Mouse (Mus musculus) hindbrain, embryonic 16.5 days (tissue): ENCODE measurements at regions not wholly inside any gene's neighbourhood (a gene's known extent, or its start where the extent isn't known, plus 50 kb on each side); places are given as distances from the start of the nearest gene placed in this dataset.
A peak's percentile ranks its signal among the peaks of the same experiment; 100 is the strongest.

Experiments used
- ATAC-seq: fragments of 200-750 bp; cut with Nextera tagmentation; 2 replicates; pipeline ENCODE4 v1.8.0; 2017; ENCODE audit warnings: moderate TSS enrichment, moderate library complexity
- H3K27ac ChIP-seq: fragments of 300-500 bp; sonication (generic); 2 replicates; pipeline ENCODE4 v1.5.1; 2014; ENCODE audit warnings: low read depth, mild to moderate bottlenecking, control low read depth, low read length, moderate library complexity
- H3K27me3 ChIP-seq: fragments of 300-500 bp; sonication (generic); replicated peaks from 2 replicates; pipeline ENCODE4 v1.6.1; 2014; ENCODE audit warnings: low read length; ENCODE audit not compliant: control insufficient read depth, insufficient read depth
- H3K36me3 ChIP-seq: fragments of 300-500 bp; sonication (generic); 2 replicates; pipeline ENCODE4 v1.6.1; 2014; ENCODE audit warnings: mild to moderate bottlenecking, low read length, moderate library complexity, mixed read lengths; ENCODE audit not compliant: control insufficient read depth, insufficient read depth
- H3K4me1 ChIP-seq: fragments of 300-500 bp; sonication (generic); 2 replicates; pipeline ENCODE4 v1.6.1; 2014; ENCODE audit warnings: low read depth, low read length; ENCODE audit not compliant: control insufficient read depth, insufficient read depth
- H3K4me2 ChIP-seq: fragments of 300-500 bp; sonication (generic); 2 replicates; pipeline ENCODE4 v1.6.1; 2014; ENCODE audit warnings: mild to moderate bottlenecking, low read length, control low read depth, moderate library complexity
- H3K4me3 ChIP-seq: fragments of 300-500 bp; sonication (generic); 2 replicates; pipeline ENCODE4 v1.5.1; 2014; ENCODE audit warnings: mild to moderate bottlenecking, low read length, control low read depth, moderate library complexity
- H3K9ac ChIP-seq: fragments of 300-500 bp; sonication (generic); 2 replicates; pipeline ENCODE4 v1.6.1; 2014; ENCODE audit warnings: low read depth, mild to moderate bottlenecking, control low read depth, low read length, moderate library complexity
- H3K9me3 ChIP-seq: fragments of 300-500 bp; sonication (generic); 2 replicates; pipeline ENCODE4 v1.6.1; 2014; ENCODE audit warnings: mild to moderate bottlenecking, low read length, moderate library complexity; ENCODE audit not compliant: control insufficient read depth
- WGBS: fragments of 180-500 bp; shearing (Covaris S2); extraction: QIAGEN DNeasy Blood & Tissue Kit; methylation state at CpG from one replicate; pipeline ENCODE4 v1.1.7; 2014; 5-methylcytosine and 5-hydroxymethylcytosine counted together

GRCm38 (mm10) chr15:97545034-97545433 lies 160.6 kb downstream of the Rpap3 start:
- no peak overlapping the region for H3K4me2 ChIP-seq
- H3K9ac ChIP-seq, result no peak overlapping the region
- no peaks in the 10 kb centered on the region; the same call in 1 of the 2 replicates for H3K9me3 ChIP-seq
- no peaks in the 10 kb centered on the region for H3K4me1 ChIP-seq
- no peak for ATAC-seq
- H3K4me3 ChIP-seq, result no peak overlapping the region
- H3K27ac ChIP-seq, result no peak overlapping the region
- no peaks in the 10 kb centered on the region for H3K27me3 ChIP-seq
- WGBS, result 88% methylated on average over 11 of the region's 11 CpGs
- H3K36me3 ChIP-seq, result no peaks in the 10 kb centered on the region

DNA sequence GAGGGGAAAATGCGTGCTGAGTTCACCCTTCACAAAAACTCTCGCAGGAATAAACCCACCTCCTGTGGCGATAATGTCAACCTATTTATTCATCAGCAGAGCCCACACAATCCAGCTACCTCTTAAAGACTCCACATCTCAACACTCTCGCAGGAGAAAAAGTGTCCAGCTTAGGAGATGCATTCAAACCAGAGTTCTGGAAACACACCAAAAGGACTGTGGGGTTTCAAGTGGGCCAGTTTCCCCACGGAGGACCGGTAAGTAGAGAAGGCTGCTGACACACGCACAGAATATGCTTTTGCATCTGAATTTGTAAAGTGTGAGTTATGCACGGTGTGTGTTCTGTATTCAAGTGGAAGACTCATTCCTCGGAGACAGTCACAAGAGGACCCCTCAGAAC lies 164.0 kb downstream of the Rpap3 start:
- no peak overlapping the region for H3K27ac ChIP-seq
- ATAC-seq, result no peak
- H3K27me3 ChIP-seq, result no peaks in the 10 kb centered on the region
- H3K36me3 ChIP-seq, result no peaks in the 10 kb centered on the region
- WGBS, result 64% methylated on average over 9 of the region's 9 CpGs
- no peak overlapping the region for H3K9ac ChIP-seq
- no peaks in the 10 kb centered on the region for H3K4me1 ChIP-seq
- H3K4me2 ChIP-seq, result no peak overlapping the region
- H3K4me3 ChIP-seq, result no peak overlapping the region
- H3K9me3 ChIP-seq, result no peaks in the 10 kb centered on the region

DNA sequence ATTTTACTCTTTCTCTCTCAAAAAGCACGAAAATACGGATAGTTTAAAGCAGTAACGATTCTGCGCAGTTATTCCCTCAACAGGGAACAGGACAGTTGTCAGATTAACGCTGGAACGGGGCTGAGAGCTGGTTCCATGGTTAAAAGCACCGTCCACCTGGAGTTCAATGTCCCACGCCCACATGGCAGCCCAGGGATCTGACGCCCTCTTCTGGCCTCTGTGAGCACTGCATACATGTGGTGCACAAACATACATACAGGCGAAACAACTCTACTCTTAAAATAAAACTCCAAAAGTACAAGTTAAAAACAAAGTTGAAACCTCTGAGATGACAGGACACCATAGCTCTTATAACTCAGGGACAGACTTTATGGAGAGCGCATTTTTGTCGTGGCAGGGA lies 169.5 kb downstream of the Rpap3 start:
- no peak overlapping the region for H3K27ac ChIP-seq

DNA sequence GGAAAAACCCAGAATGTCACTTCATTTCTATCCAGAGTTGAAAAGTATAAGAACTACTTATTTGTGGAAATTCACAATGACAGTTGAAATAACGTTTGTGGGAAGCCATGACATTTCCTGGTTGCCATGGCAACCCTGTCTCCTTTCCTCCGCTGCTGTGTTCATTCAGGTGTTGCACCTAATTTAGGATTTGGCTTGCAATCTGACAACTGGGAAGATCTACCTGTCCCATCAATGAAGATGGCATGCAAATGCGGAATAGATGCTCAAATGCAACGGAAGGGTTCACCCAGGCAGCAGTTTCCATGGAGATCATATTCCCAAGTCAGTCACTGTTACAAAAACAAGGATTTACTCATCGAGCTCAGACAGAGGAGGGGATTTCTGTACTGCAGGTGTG lies 170.7 kb downstream of the Rpap3 start:
- peak; percentile 42; the same call in 1 of the 2 replicates for ATAC-seq
- Histone ChIP-seq H3K4me2 (no peak overlapping the region), H3K9ac (no peak overlapping the region), H3K27ac (peak overlapping the region; percentile 59; the same call in 1 of the 2 replicates), H3K4me1 (peaks cover 4% of the 10 kb centered on the region; the same call in 1 of the 2 replicates), H3K27me3 (no peaks in the 10 kb centered on the region), H3K9me3 (no peaks in the 10 kb centered on the region), H3K4me3 (no peak overlapping the region), H3K36me3 (no peaks in the 10 kb centered on the region)
- 52% methylated on average over 5 of the region's 5 CpGs for WGBS

More for the DNA sequence above, 169.5 kb downstream of the Rpap3 start:
- 86% methylated on average over 12 of the region's 12 CpGs for WGBS
- no peaks in the 10 kb centered on the region for H3K9me3 ChIP-seq
- ATAC-seq, result no peak
- H3K9ac ChIP-seq, result no peak overlapping the region
- no peak overlapping the region for H3K4me3 ChIP-seq
- no peak overlapping the region for H3K4me2 ChIP-seq
- H3K4me1 ChIP-seq, result peaks cover 4% of the 10 kb centered on the region; the same call in 1 of the 2 replicates
- H3K36me3 ChIP-seq, result no peaks in the 10 kb centered on the region
- H3K27me3 ChIP-seq, result no peaks in the 10 kb centered on the region

- WGBS, result 77% methylated on average over 12 of the region's 12 CpGs
- Histone ChIP-seq H3K36me3 (no peaks in the 10 kb centered on the region), H3K4me1 (peaks cover 4% of the 10 kb centered on the region; the same call in 1 of the 2 replicates), H3K4me2 (no peak overlapping the region), H3K4me3 (no peak overlapping the region), H3K27me3 (no peaks in the 10 kb centered on the region), H3K9me3 (no peaks in the 10 kb centered on the region), H3K9ac (no peak overlapping the region), H3K27ac (no peak overlapping the region)
- no peak for ATAC-seq
These were observed 171.9 kb downstream of the Rpap3 start for GRCm38 (mm10) chr15:97533553-97534291.

GRCm38 (mm10) chr15:97532346-97532910 lies 173.2 kb downstream of the Rpap3 start:
- Histone ChIP-seq H3K27me3 (no peaks in the 10 kb centered on the region), H3K4me2 (no peak overlapping the region), H3K27ac (no peak overlapping the region), H3K9ac (no peak overlapping the region), H3K9me3 (no peaks in the 10 kb centered on the region), H3K4me1 (peaks cover 4% of the 10 kb centered on the region; the same call in 1 of the 2 replicates), H3K4me3 (no peak overlapping the region), H3K36me3 (no peaks in the 10 kb centered on the region)
- ATAC-seq, result no peak
- 61% methylated on average over 10 of the region's 10 CpGs for WGBS

DNA sequence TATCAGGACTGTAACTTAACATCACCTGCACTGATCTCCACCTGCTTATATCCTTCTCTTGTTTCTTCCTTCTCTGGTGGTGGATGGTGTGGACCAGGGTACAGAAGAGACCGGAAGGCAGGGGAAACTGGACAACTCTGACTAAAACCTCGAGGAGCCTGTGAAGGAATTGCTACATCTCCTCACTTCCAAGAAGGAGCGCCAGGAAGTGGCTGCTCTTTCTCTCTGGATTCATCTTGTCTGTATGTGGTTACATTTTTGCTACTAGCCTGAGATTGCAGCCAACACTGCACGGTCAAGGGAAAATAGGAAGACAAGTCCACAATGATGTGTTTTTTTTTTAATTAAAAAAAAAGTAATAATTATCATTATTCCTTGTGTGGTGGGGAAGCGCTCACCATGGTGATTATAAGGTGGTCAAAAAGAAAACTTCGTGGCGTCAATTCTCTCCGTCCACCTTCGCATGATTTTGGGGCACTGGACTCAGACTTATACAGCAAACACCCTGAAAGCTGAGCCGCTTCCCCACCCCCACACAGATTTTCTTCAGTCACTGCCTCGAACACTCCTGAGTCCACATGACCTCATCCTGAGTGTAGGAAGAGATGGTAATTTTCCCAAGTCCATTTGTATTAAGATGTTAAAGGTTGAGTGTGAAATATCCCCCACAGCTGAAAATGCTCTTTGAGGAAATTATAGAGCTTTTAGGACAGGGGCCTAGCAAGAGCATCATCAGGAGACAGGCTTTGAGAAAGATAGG lies 177.2 kb downstream of the Rpap3 start:
- H3K9me3 ChIP-seq, result no peaks in the 10 kb centered on the region
- ATAC-seq, result no peak
- no peak overlapping the region for H3K4me2 ChIP-seq
- 88% methylated on average over 11 of the region's 11 CpGs for WGBS
- no peak overlapping the region for H3K9ac ChIP-seq
- H3K4me3 ChIP-seq, result no peak overlapping the region
- H3K27ac ChIP-seq, result no peak overlapping the region
- no peaks in the 10 kb centered on the region for H3K27me3 ChIP-seq
- no peaks in the 10 kb centered on the region for H3K36me3 ChIP-seq
- H3K4me1 ChIP-seq, result no peaks in the 10 kb centered on the region

DNA sequence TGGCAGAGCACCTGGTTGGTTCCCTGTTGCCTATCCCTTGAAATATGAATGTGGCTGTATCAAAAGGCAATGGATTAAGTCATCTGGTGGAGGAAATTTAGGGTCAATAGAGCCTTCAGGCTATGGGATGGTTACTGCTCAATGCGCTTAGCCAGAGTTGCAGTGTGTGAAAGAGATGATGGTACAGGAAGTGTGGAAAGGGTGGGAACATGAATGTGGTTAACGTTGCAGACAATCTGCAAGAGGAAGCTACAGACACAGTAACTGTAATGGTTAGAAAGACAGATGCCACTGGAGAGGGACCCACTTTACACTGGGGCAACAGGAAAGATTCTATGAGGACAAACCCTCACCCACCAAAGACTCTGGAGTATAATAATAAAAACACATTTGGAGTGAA lies 185.2 kb downstream of the Rpap3 start:
- Histone ChIP-seq H3K36me3 (no peaks in the 10 kb centered on the region), H3K27me3 (no peaks in the 10 kb centered on the region), H3K4me3 (no peak overlapping the region), H3K4me1 (peaks cover 3% of the 10 kb centered on the region; the same call in 1 of the 2 replicates), H3K9me3 (no peaks in the 10 kb centered on the region), H3K27ac (no peak overlapping the region), H3K4me2 (no peak overlapping the region), H3K9ac (no peak overlapping the region)
- WGBS, result 86% methylated on average over 2 of the region's 2 CpGs
- ATAC-seq, result no peak

GRCm38 (mm10) chr15:97519919-97520345 lies 185.7 kb downstream of the Rpap3 start:
- H3K27me3 ChIP-seq, result no peaks in the 10 kb centered on the region
- no peak overlapping the region for H3K4me3 ChIP-seq
- peaks cover 3% of the 10 kb centered on the region; the same call in 1 of the 2 replicates for H3K4me1 ChIP-seq
- H3K36me3 ChIP-seq, result no peaks in the 10 kb centered on the region
- no peak for ATAC-seq
- H3K9me3 ChIP-seq, result no peaks in the 10 kb centered on the region
- no peak overlapping the region for H3K4me2 ChIP-seq
- no peak overlapping the region for H3K27ac ChIP-seq
- WGBS, result 90% methylated on average over 8 of the region's 8 CpGs
- H3K9ac ChIP-seq, result no peak overlapping the region
